Mouse (Mus musculus) central nervous system, embryonic 11.5 days (tissue): ENCODE data around the gene Asb14. TPM values are rescaled to one million over a fixed set of nuclear protein-coding genes. Genes with fewer than 3 reads are reported as not detected.

Experiments
- polyA plus RNA-seq: library from polyadenylated mRNA; depleted of rRNA; stranded (reverse); fragments of >200 nt; gene quantifications from 2 replicates; pipeline ENCODE4 v1.2.3, GENCODE M21; 2012; rRNA removed

Gene Asb14
- polyA plus RNA-seq: 0.10 TPM in 1 of 2 replicates, not detected in the other

DNA sequence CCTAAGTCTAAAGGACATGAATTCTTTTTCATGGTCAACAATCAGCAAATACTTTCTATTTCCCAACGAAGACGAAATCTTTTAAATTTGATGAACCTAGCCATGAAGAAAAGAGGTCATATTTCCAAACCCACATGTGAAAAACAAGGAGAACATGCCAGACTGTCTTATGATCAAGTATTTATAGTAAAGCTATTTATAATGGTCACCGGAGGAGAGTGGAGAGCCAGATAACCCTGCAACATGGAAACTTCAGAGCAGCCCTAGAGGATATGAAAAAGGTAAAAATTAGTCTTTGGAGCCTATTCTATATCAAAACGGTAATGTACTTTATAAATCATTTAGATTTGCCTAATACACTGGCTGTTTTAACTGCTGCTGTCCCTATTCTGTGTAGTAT lies at the start of gene Asb14:
Asb14 (plus strand) TSS at position 166 of the 400 bp plus-strand sequence.

Other genes with a start within 250 kb of the Asb14 start
- 5.6 and 7.2 TPM in 2 replicates for gene Pde12, start 224.7 kb upstream of the Asb14 start, polyA plus RNA-seq
- 0.02 TPM in 2 replicates for gene Dnah12, start 201.3 kb upstream of the Asb14 start, polyA plus RNA-seq
- 14.1 and 23.4 TPM in 2 replicates for gene Appl1, start 76.7 kb downstream of the Asb14 start, polyA plus RNA-seq
- gene Hesx1, start 99.9 kb downstream of the Asb14 start, polyA plus RNA-seq: 0.65 and 1.7 TPM in 2 replicates
- gene Il17rd, start 144.4 kb downstream of the Asb14 start, polyA plus RNA-seq: 11.3 and 15.4 TPM in 2 replicates
- gene Arhgef3, start 220.3 kb downstream of the Asb14 start, polyA plus RNA-seq: 1.7 and 4.9 TPM in 2 replicates